Comparison of ENCODE assay signal across 8 mouse cellular contexts in genomic region chr9:108049561-108050251, GRCm38 (mm10). TPM values are rescaled to one million over a fixed set of nuclear protein-coding genes. Genes with fewer than 3 reads are reported as not detected.
DNase-seq lines count a peak whose midpoint lies in the region; TF ChIP-seq lines count a peak whose summit lies in the region.

No protein-coding gene starts in this region.

- peaks cover 39% of the 10 kb centered on the region for H3K4me1 ChIP-seq in hindbrain, embryonic 10.5 days (replicated peaks)
- H3K4me1 ChIP-seq in midbrain, embryonic 10.5 days: peaks cover 34% of the 10 kb centered on the region

- H3K4me3 ChIP-seq in layer of hippocampus, adult 2 months: peak overlapping the region; percentile 92
- H3K4me3 ChIP-seq in hindbrain, embryonic 10.5 days: peak overlapping the region; percentile 75
- peak overlapping the region; percentile 62 for H3K4me3 ChIP-seq in midbrain, embryonic 10.5 days

- 45% methylated on average over 15 of the region's 15 CpGs for WGBS in hindbrain, embryonic 10.5 days
- WGBS in midbrain, embryonic 10.5 days: 44% methylated on average over 15 of the region's 15 CpGs

- H3K27ac ChIP-seq in layer of hippocampus, adult 2 months: peak overlapping the region; percentile 86
- peak overlapping the region; percentile 86 for H3K27ac ChIP-seq in hindbrain, embryonic 10.5 days
- peak overlapping the region; percentile 76 for H3K27ac ChIP-seq in midbrain, embryonic 10.5 days (replicated peaks)

- no peaks in the 10 kb centered on the region for H3K9me3 ChIP-seq in hindbrain, embryonic 10.5 days
- H3K9me3 ChIP-seq in midbrain, embryonic 10.5 days (replicated peaks): no peaks in the 10 kb centered on the region

- peaks cover 73% of the 10 kb centered on the region for H3K36me3 ChIP-seq in hindbrain, embryonic 10.5 days
- peaks cover 67% of the 10 kb centered on the region for H3K36me3 ChIP-seq in midbrain, embryonic 10.5 days

- H3K27me3 ChIP-seq in hindbrain, embryonic 10.5 days (ENCODE audit: insufficient read depth, poor library complexity, severe bottlenecking): no peaks in the 10 kb centered on the region
- no peaks in the 10 kb centered on the region for H3K27me3 ChIP-seq in midbrain, embryonic 10.5 days (ENCODE audit: low read depth, poor library complexity, severe bottlenecking)

- TF ChIP-seq CTCF in layer of hippocampus, adult 2 months (conservative IDR thresholded peaks at IDR 0.05): no peak

- DNase-seq in layer of hippocampus, adult 2 months (ENCODE audit: low spot score in 2 of 2): no peak
- no peak for DNase-seq in layer of hippocampus, postnatal 25 days (ENCODE audit: extremely low spot score in 1 of 2, low spot score in 1 of 2)
- DNase-seq in cerebellum, adult 9-11 months: peak; percentile 62
- no peak for DNase-seq in hindbrain, embryonic 10.5 days (ENCODE audit: low spot score)
- no peak for DNase-seq in midbrain, embryonic 10.5 days (ENCODE audit: low spot score)
- DNase-seq in layer of hippocampus, postnatal 36 days: no peak
- DNase-seq in left cerebral cortex, adult 11 months (ENCODE audit: low spot score): no peak
- no peak for DNase-seq in kidney, adult 11 months

RNA-seq across cellular contexts. Expression of gene Gmppb, which starts 0.7 kb away (rescaled TPM):
- total RNA-seq in layer of hippocampus, adult 2 months (2021): 10 to 100 TPM; 17.5 to 17.7 TPM
- 10 to 100 TPM; 14.5 to 17.2 TPM for total RNA-seq in layer of hippocampus, postnatal 25 days (2021)
- 24.9 and 30.7 TPM in 2 replicates for polyA plus RNA-seq in hindbrain, embryonic 10.5 days (2016; fragmentation: Nextera tagmentation; extraction: Ambion mirVana)
- polyA plus RNA-seq in midbrain, embryonic 10.5 days (2016; fragmentation: Nextera tagmentation; extraction: Ambion mirVana): 26.0 and 26.2 TPM in 2 replicates
- 10 to 100 TPM; 16.9 to 17.5 TPM for total RNA-seq in layer of hippocampus, postnatal 36 days (2021)

RNA-seq across cellular contexts. Expression of gene Amigo3, which starts 3.3 kb away (rescaled TPM):
- total RNA-seq in layer of hippocampus, adult 2 months (2021): 1 to 10 TPM; 2.0 to 2.6 TPM
- 1 to 10 TPM; 2.0 to 2.2 TPM for total RNA-seq in layer of hippocampus, postnatal 25 days (2021)
- 2.4 and 3.4 TPM in 2 replicates for polyA plus RNA-seq in hindbrain, embryonic 10.5 days (2016; fragmentation: Nextera tagmentation; extraction: Ambion mirVana)
- 2.6 and 3.8 TPM in 2 replicates for polyA plus RNA-seq in midbrain, embryonic 10.5 days (2016; fragmentation: Nextera tagmentation; extraction: Ambion mirVana)
- 1 to 10 TPM; 1.8 to 2.6 TPM for total RNA-seq in layer of hippocampus, postnatal 36 days (2021)

RNA-seq across cellular contexts. Expression of gene Mst1, which starts 30.5 kb away (rescaled TPM):
- total RNA-seq in layer of hippocampus, adult 2 months (2021): not detected
- not detected for total RNA-seq in layer of hippocampus, postnatal 25 days (2021)
- 0.34 and 0.39 TPM in 2 replicates for polyA plus RNA-seq in hindbrain, embryonic 10.5 days (2016; fragmentation: Nextera tagmentation; extraction: Ambion mirVana)
- 0.78 and 0.87 TPM in 2 replicates for polyA plus RNA-seq in midbrain, embryonic 10.5 days (2016; fragmentation: Nextera tagmentation; extraction: Ambion mirVana)
- total RNA-seq in layer of hippocampus, postnatal 36 days (2021): not detected

RNA-seq across cellular contexts. Expression of gene Rnf123, which starts 33.4 kb away (rescaled TPM):
- 100 to 1,000 TPM in 1 of 2 experiments, 10 to 100 TPM in 1; 95.7 to 111 TPM for total RNA-seq in layer of hippocampus, adult 2 months (2021)
- 10 to 100 TPM; 95.1 to 97.3 TPM for total RNA-seq in layer of hippocampus, postnatal 25 days (2021)
- polyA plus RNA-seq in hindbrain, embryonic 10.5 days (2016; fragmentation: Nextera tagmentation; extraction: Ambion mirVana): 36.6 and 39.1 TPM in 2 replicates
- 32.2 and 39.6 TPM in 2 replicates for polyA plus RNA-seq in midbrain, embryonic 10.5 days (2016; fragmentation: Nextera tagmentation; extraction: Ambion mirVana)
- 100 to 1,000 TPM; 104 to 110 TPM for total RNA-seq in layer of hippocampus, postnatal 36 days (2021)

RNA-seq across cellular contexts. Expression of gene Apeh, which starts 44.7 kb away (rescaled TPM):
- total RNA-seq in layer of hippocampus, adult 2 months (2021): 10 to 100 TPM; 35.3 to 37.0 TPM
- 10 to 100 TPM; 32.0 to 32.7 TPM for total RNA-seq in layer of hippocampus, postnatal 25 days (2021)
- 77.0 and 83.8 TPM in 2 replicates for polyA plus RNA-seq in hindbrain, embryonic 10.5 days (2016; fragmentation: Nextera tagmentation; extraction: Ambion mirVana)
- polyA plus RNA-seq in midbrain, embryonic 10.5 days (2016; fragmentation: Nextera tagmentation; extraction: Ambion mirVana): 71.2 and 80.2 TPM in 2 replicates
- 10 to 100 TPM; 31.1 to 37.6 TPM for total RNA-seq in layer of hippocampus, postnatal 36 days (2021)
